29 mouse cellular contexts compared by ENCODE assay signal in genomic region chr14:9642628-9643027, GRCm38 (mm10).
DNase-seq lines count a peak whose midpoint lies in the region; ATAC-seq and TF ChIP-seq lines count a peak whose summit lies in the region.
"Had no signal": no experiment of that assay in that cellular context is flagged by ENCODE, and none has a peak within 500 bp of the region (broad histone marks: within the 10 kb centered on the region; RNA-seq: fewer than 3 reads in every experiment).

No protein-coding gene starts in this region.

- no peak for DNase-seq in forebrain, embryonic 11.5 days (ENCODE audit: low spot score)
- DNase-seq in forebrain, embryonic 10.5 days (ENCODE audit: extremely low spot score, low spot score), result no peak
- no peak for DNase-seq in hindbrain, postnatal 0 days (ENCODE audit: low spot score)
- DNase-seq in midbrain, postnatal 0 days (ENCODE audit: low spot score), result no peak
- DNase-seq in urinary bladder, postnatal 25 days (ENCODE audit: low spot score), result no peak
- DNase-seq: adrenal gland, postnatal 10 days; cerebellum, adult 11 months; cerebellum, adult 9-10 months; cerebellum, postnatal 36 days; gastrocnemius, postnatal 14 days; heart, postnatal 10 days; kidney, adult 11 months; kidney, postnatal 25 days; liver; lung, embryonic 14.5 days; right cerebral cortex, adult 18-20 months; thymus, adult 18-20 months; thymus, postnatal 25 days had no signal

- H3K4me2 ChIP-seq in forebrain, embryonic 11.5 days (ENCODE audit: low read depth, low read length, severe bottlenecking), result no peak overlapping the region
- no peak overlapping the region for H3K4me2 ChIP-seq in hindbrain, embryonic 12.5 days (replicated peaks)
- H3K4me2 ChIP-seq in hindbrain, postnatal 0 days (ENCODE audit: low read depth, low read length), result no peak overlapping the region
- H3K4me2 ChIP-seq in midbrain, embryonic 12.5 days (replicated peaks), result no peak overlapping the region
- H3K4me2 ChIP-seq in midbrain, postnatal 0 days (ENCODE audit: low read depth, low read length, poor library complexity, severe bottlenecking), result no peak overlapping the region
- no peak overlapping the region for H3K4me2 ChIP-seq in forebrain, embryonic 13.5 days
- H3K4me2 ChIP-seq: embryonic facial prominence, embryonic 13.5 days; heart, embryonic 13.5 days; hindbrain, embryonic 14.5 days; kidney, embryonic 15.5 days; lung, embryonic 14.5 days had no signal

- no peak overlapping the region for H3K9ac ChIP-seq in forebrain, embryonic 11.5 days (ENCODE audit: low read length)
- H3K9ac ChIP-seq in hindbrain, embryonic 12.5 days, result no peak overlapping the region
- no peak overlapping the region for H3K9ac ChIP-seq in hindbrain, postnatal 0 days (replicated peaks; ENCODE audit: low read length)
- H3K9ac ChIP-seq in midbrain, embryonic 12.5 days (replicated peaks), result no peak overlapping the region
- H3K9ac ChIP-seq in midbrain, postnatal 0 days (replicated peaks; ENCODE audit: low read length, poor library complexity, severe bottlenecking), result no peak overlapping the region
- no peak overlapping the region for H3K9ac ChIP-seq in forebrain, embryonic 13.5 days
- H3K9ac ChIP-seq: embryonic facial prominence, embryonic 13.5 days; heart, embryonic 13.5 days; hindbrain, embryonic 14.5 days; kidney, embryonic 15.5 days; liver, embryonic 14.5 days; lung, embryonic 14.5 days had no signal

- TF ChIP-seq CTCF in hindbrain, postnatal 0 days (IDR thresholded peaks at IDR 0.05; ENCODE audit: low read depth), result no peak
- TF ChIP-seq CTCF in midbrain, postnatal 0 days (IDR thresholded peaks at IDR 0.05), result no peak

- no peaks in the 10 kb centered on the region for H3K9me3 ChIP-seq in forebrain, embryonic 11.5 days (ENCODE audit: control insufficient read depth, low read length)
- no peaks in the 10 kb centered on the region for H3K9me3 ChIP-seq in forebrain, embryonic 10.5 days
- H3K9me3 ChIP-seq in hindbrain, embryonic 12.5 days (replicated peaks), result no peaks in the 10 kb centered on the region
- no peaks in the 10 kb centered on the region for H3K9me3 ChIP-seq in hindbrain, postnatal 0 days (ENCODE audit: low read length)
- H3K9me3 ChIP-seq in midbrain, embryonic 12.5 days, result no peaks in the 10 kb centered on the region
- H3K9me3 ChIP-seq in midbrain, postnatal 0 days (ENCODE audit: low read length), result no peaks in the 10 kb centered on the region
- H3K9me3 ChIP-seq in forebrain, embryonic 13.5 days (replicated peaks), result no peaks in the 10 kb centered on the region
- H3K9me3 ChIP-seq: embryonic facial prominence, embryonic 13.5 days; G1E; heart, embryonic 13.5 days; kidney, embryonic 15.5 days had no signal

- WGBS in forebrain, embryonic 11.5 days, result 79% methylated on average over 6 of the region's 6 CpGs
- WGBS in forebrain, embryonic 10.5 days, result 80% methylated on average over 6 of the region's 6 CpGs
- 71% methylated on average over 6 of the region's 6 CpGs for WGBS in hindbrain, embryonic 12.5 days
- 67% methylated on average over 6 of the region's 6 CpGs for WGBS in hindbrain, postnatal 0 days
- WGBS in midbrain, embryonic 12.5 days, result 71% methylated on average over 6 of the region's 6 CpGs
- 70% methylated on average over 6 of the region's 6 CpGs for WGBS in midbrain, postnatal 0 days
- WGBS in forebrain, embryonic 13.5 days, result 62% methylated on average over 6 of the region's 6 CpGs

- no peaks in the 10 kb centered on the region for H3K36me3 ChIP-seq in forebrain, embryonic 11.5 days (ENCODE audit: control insufficient read depth, insufficient read depth, low read length)
- H3K36me3 ChIP-seq in forebrain, embryonic 10.5 days (replicated peaks), result no peaks in the 10 kb centered on the region
- no peaks in the 10 kb centered on the region for H3K36me3 ChIP-seq in hindbrain, embryonic 12.5 days
- no peaks in the 10 kb centered on the region for H3K36me3 ChIP-seq in hindbrain, postnatal 0 days (ENCODE audit: insufficient read depth, low read length)
- H3K36me3 ChIP-seq in midbrain, embryonic 12.5 days, result no peaks in the 10 kb centered on the region
- no peaks in the 10 kb centered on the region for H3K36me3 ChIP-seq in midbrain, postnatal 0 days (ENCODE audit: insufficient read depth, low read length)
- no peaks in the 10 kb centered on the region for H3K36me3 ChIP-seq in forebrain, embryonic 13.5 days (ENCODE audit: poor library complexity, severe bottlenecking)
- H3K36me3 ChIP-seq: embryonic facial prominence, embryonic 13.5 days; G1E; heart, embryonic 13.5 days; kidney, embryonic 15.5 days had no signal

- H3K27me3 ChIP-seq in forebrain, embryonic 11.5 days (ENCODE audit: control insufficient read depth, insufficient read depth, low read length), result peaks cover 7% of the 10 kb centered on the region; the same call in 1 of the 2 replicates
- H3K27me3 ChIP-seq in forebrain, embryonic 10.5 days (ENCODE audit: poor library complexity, severe bottlenecking), result peaks cover 74% of the 10 kb centered on the region
- no peaks in the 10 kb centered on the region for H3K27me3 ChIP-seq in hindbrain, embryonic 12.5 days
- no peaks in the 10 kb centered on the region for H3K27me3 ChIP-seq in hindbrain, postnatal 0 days (ENCODE audit: insufficient read depth, low read length)
- peaks cover 10% of the 10 kb centered on the region; the same call in 1 of the 2 replicates for H3K27me3 ChIP-seq in midbrain, embryonic 12.5 days
- no peaks in the 10 kb centered on the region for H3K27me3 ChIP-seq in midbrain, postnatal 0 days (ENCODE audit: insufficient read depth, low read length)
- peaks cover 15% of the 10 kb centered on the region; the same call in 1 of the 2 replicates for H3K27me3 ChIP-seq in forebrain, embryonic 13.5 days
- H3K27me3 ChIP-seq: embryonic facial prominence, embryonic 13.5 days; heart, embryonic 13.5 days; kidney, embryonic 15.5 days had no signal

- no peak overlapping the region for H3K4me3 ChIP-seq in forebrain, embryonic 11.5 days (ENCODE audit: low read depth, low read length)
- no peak overlapping the region for H3K4me3 ChIP-seq in forebrain, embryonic 10.5 days
- no peak overlapping the region for H3K4me3 ChIP-seq in hindbrain, embryonic 12.5 days
- H3K4me3 ChIP-seq in hindbrain, postnatal 0 days (ENCODE audit: low read length), result no peak overlapping the region
- no peak overlapping the region for H3K4me3 ChIP-seq in midbrain, embryonic 12.5 days
- H3K4me3 ChIP-seq in midbrain, postnatal 0 days (ENCODE audit: low read depth, low read length), result no peak overlapping the region
- no peak overlapping the region for H3K4me3 ChIP-seq in forebrain, embryonic 13.5 days
- H3K4me3 ChIP-seq: embryonic facial prominence, embryonic 13.5 days; heart, embryonic 13.5 days; kidney, embryonic 15.5 days had no signal

- peaks cover 12% of the 10 kb centered on the region; the same call in 1 of the 2 replicates for H3K4me1 ChIP-seq in forebrain, embryonic 11.5 days (replicated peaks; ENCODE audit: control insufficient read depth, insufficient read depth, low read length)
- peaks cover 36% of the 10 kb centered on the region for H3K4me1 ChIP-seq in forebrain, embryonic 10.5 days
- H3K4me1 ChIP-seq in hindbrain, embryonic 12.5 days, result peaks cover 15% of the 10 kb centered on the region
- H3K4me1 ChIP-seq in hindbrain, postnatal 0 days (ENCODE audit: insufficient read depth, low read length), result 0 out of 2 replicates have a peak, but pooled peaks cover 4% of the 10 kb centered on the region
- H3K4me1 ChIP-seq in midbrain, embryonic 12.5 days, result peaks cover 27% of the 10 kb centered on the region
- H3K4me1 ChIP-seq in midbrain, postnatal 0 days (ENCODE audit: insufficient read depth, low read length), result 0 out of 2 replicates have a peak, but pooled peaks cover 2% of the 10 kb centered on the region
- peaks cover 29% of the 10 kb centered on the region for H3K4me1 ChIP-seq in forebrain, embryonic 13.5 days
- H3K4me1 ChIP-seq: embryonic facial prominence, embryonic 13.5 days; kidney, embryonic 15.5 days had no signal

- peak; percentile 31; the same call in 1 of the 2 replicates for ATAC-seq in forebrain, embryonic 11.5 days (replicated peaks; ENCODE audit: low FRiP score)
- ATAC-seq in hindbrain, embryonic 12.5 days (ENCODE audit: low FRiP score), result 0 out of 2 replicates have a peak, but pooled peaks have one; percentile 27
- ATAC-seq in hindbrain, postnatal 0 days, result no peak
- ATAC-seq in midbrain, embryonic 12.5 days (ENCODE audit: low FRiP score, low read depth), result 0 out of 2 replicates have a peak, but pooled peaks have one; percentile 8
- ATAC-seq in midbrain, postnatal 0 days (ENCODE audit: low FRiP score), result no peak
- ATAC-seq in forebrain, embryonic 13.5 days, result peak; percentile 52; the same call in 1 of the 2 replicates
- ATAC-seq: inflammation-experienced regulatory T-cells, adult 6 months had no signal

- no peak overlapping the region for H3K27ac ChIP-seq in forebrain, embryonic 11.5 days (ENCODE audit: low read depth, low read length)
- no peak overlapping the region for H3K27ac ChIP-seq in forebrain, embryonic 10.5 days
- no peak overlapping the region for H3K27ac ChIP-seq in hindbrain, embryonic 12.5 days
- no peak overlapping the region for H3K27ac ChIP-seq in hindbrain, postnatal 0 days
- H3K27ac ChIP-seq in midbrain, embryonic 12.5 days (replicated peaks), result no peak overlapping the region
- H3K27ac ChIP-seq in midbrain, postnatal 0 days (ENCODE audit: low read depth, low read length), result no peak overlapping the region
- no peak overlapping the region for H3K27ac ChIP-seq in forebrain, embryonic 13.5 days
- H3K27ac ChIP-seq: embryonic facial prominence, embryonic 13.5 days; heart, embryonic 13.5 days; hindbrain, embryonic 14.5 days; kidney, embryonic 15.5 days; liver, embryonic 14.5 days; stomach, postnatal 0 days had no signal

Comparison
In these comparisons a context has a peak if more than half of its experiments do, and no peak if none do; other contexts are left out.
1. ATAC-seq: peak in forebrain, embryonic 11.5 days (single experiment), hindbrain, embryonic 12.5 days (single experiment), midbrain, embryonic 12.5 days (single experiment) and forebrain, embryonic 13.5 days (single experiment); none in hindbrain, postnatal 0 days (single experiment) and midbrain, postnatal 0 days (single experiment).